Mouse (Mus musculus) liver, embryonic 16.5 days (tissue): ENCODE measurements around the gene Gm37240. TPM values are rescaled to one million over a fixed set of nuclear protein-coding genes. Genes with fewer than 3 reads are reported as not detected.

ENCODE experiments used
- ATAC-seq: fragments of 200-750 bp; cut with Nextera tagmentation; 2 replicates; pipeline ENCODE4 v1.8.0; 2017; ENCODE audit warnings: low read depth, mild to moderate bottlenecking, moderate number of reproducible peaks, moderate library complexity
- H3K27ac ChIP-seq: fragments of 300-500 bp; sonication (generic); 2 replicates; pipeline ENCODE4 v1.5.1; 2014; ENCODE audit warnings: mild to moderate bottlenecking, low read length
- H3K27me3 ChIP-seq: fragments of 300-500 bp; sonication (generic); 2 replicates; pipeline ENCODE4 v1.6.1; 2014; ENCODE audit warnings: low read depth, low read length, mixed read lengths; ENCODE audit not compliant: control insufficient read depth, insufficient read depth
- H3K36me3 ChIP-seq: fragments of 300-500 bp; sonication (generic); 2 replicates; pipeline ENCODE4 v1.6.1; 2014; ENCODE audit warnings: mild to moderate bottlenecking; ENCODE audit not compliant: control insufficient read depth, insufficient read depth
- H3K4me1 ChIP-seq: fragments of 300-500 bp; sonication (generic); 2 replicates; pipeline ENCODE4 v1.6.1; 2014; ENCODE audit warnings: low read depth, low read length, mixed read lengths; ENCODE audit not compliant: control insufficient read depth
- H3K4me2 ChIP-seq: fragments of 300-500 bp; sonication (generic); 2 replicates; pipeline ENCODE4 v1.6.1; 2014; ENCODE audit warnings: low read depth, low read length, mixed read lengths
- H3K4me3 ChIP-seq: fragments of 300-500 bp; sonication (generic); 2 replicates; pipeline ENCODE4 v1.5.1; 2014; ENCODE audit warnings: low read depth, mild to moderate bottlenecking, low read length
- H3K9ac ChIP-seq: fragments of 300-500 bp; sonication (generic); 2 replicates; pipeline ENCODE4 v1.6.1; 2014; ENCODE audit warnings: low read depth, low read length
- H3K9me3 ChIP-seq: fragments of 300-500 bp; sonication (generic); replicated peaks from 2 replicates; pipeline ENCODE4 v1.6.1; 2016; ENCODE audit warnings: low read length; ENCODE audit not compliant: control insufficient read depth
- WGBS: fragments of 180-500 bp; shearing (Covaris S2); extraction: QIAGEN DNeasy Blood & Tissue Kit; methylation state at CpG from one replicate; pipeline ENCODE4 v1.1.7; 2014; ENCODE audit not compliant: insufficient replicate concordance; 5-methylcytosine and 5-hydroxymethylcytosine counted together
- polyA plus RNA-seq: library from polyadenylated mRNA; unstranded; fragments of >200 nt; fragmentation: Nextera tagmentation; extraction: Ambion mirVana; gene quantifications from 2 replicates; pipeline ENCODE4 v1.2.1, GENCODE M21; 2015

Gene Gm37240
- polyA plus RNA-seq, 1 experiment from 2014 or later, result 0.65 TPM

- 66% methylated on average over 4 of the region's 4 CpGs for WGBS
- no peak for ATAC-seq
- Histone ChIP-seq H3K4me2 (no peak overlapping the region), H3K4me3 (no peak overlapping the region), H3K27me3 (no peaks in the 10 kb centered on the region), H3K9ac (no peak overlapping the region), H3K36me3 (no peaks in the 10 kb centered on the region), H3K4me1 (no peaks in the 10 kb centered on the region), H3K9me3 (no peaks in the 10 kb centered on the region), H3K27ac (no peak overlapping the region)
Measured at GRCm38 (mm10) chr3:84988880-84989279, 898.4 kb downstream of the Gm37240 start.

GRCm38 (mm10) chr3:84985121-84985625 lies 902.1 kb downstream of the Gm37240 start:
- ATAC-seq, result no peak
- 68% methylated on average over 8 of the region's 8 CpGs for WGBS
- no peaks in the 10 kb centered on the region for H3K36me3 ChIP-seq

GRCm38 (mm10) chr3:84982688-84983087 lies 904.6 kb downstream of the Gm37240 start:
- H3K27ac ChIP-seq, result no peak overlapping the region

More at GRCm38 (mm10) chr3:84985121-84985625, 902.1 kb downstream of the Gm37240 start:
- Histone ChIP-seq H3K9me3 (no peaks in the 10 kb centered on the region), H3K4me1 (no peaks in the 10 kb centered on the region), H3K27me3 (no peaks in the 10 kb centered on the region), H3K9ac (no peak overlapping the region), H3K27ac (no peak overlapping the region), H3K4me3 (no peak overlapping the region), H3K4me2 (no peak overlapping the region)

GRCm38 (mm10) chr3:84980158-84980557 lies 907.2 kb downstream of the Gm37240 start:
- H3K27me3 ChIP-seq, result no peaks in the 10 kb centered on the region

More at GRCm38 (mm10) chr3:84982688-84983087, 904.6 kb downstream of the Gm37240 start:
- 0 out of 2 replicates have a peak, but pooled peaks cover 1% of the 10 kb centered on the region for H3K36me3 ChIP-seq
- no peak for ATAC-seq
- no peak overlapping the region for H3K4me2 ChIP-seq
- no peak overlapping the region for H3K9ac ChIP-seq
- no peak overlapping the region for H3K4me3 ChIP-seq
- H3K9me3 ChIP-seq, result no peaks in the 10 kb centered on the region
- H3K4me1 ChIP-seq, result no peaks in the 10 kb centered on the region
- no peaks in the 10 kb centered on the region for H3K27me3 ChIP-seq
- WGBS, result 62% methylated on average over 4 of the region's 4 CpGs

GRCm38 (mm10) chr3:84978676-84979075 lies 908.6 kb downstream of the Gm37240 start:
- Histone ChIP-seq H3K36me3 (peaks cover 3% of the 10 kb centered on the region; the same call in 1 of the 2 replicates), H3K4me1 (no peaks in the 10 kb centered on the region), H3K27me3 (no peaks in the 10 kb centered on the region), H3K9ac (no peak overlapping the region), H3K4me2 (no peak overlapping the region), H3K4me3 (no peak overlapping the region), H3K9me3 (no peaks in the 10 kb centered on the region), H3K27ac (no peak overlapping the region)
- no peak for ATAC-seq
- 87% methylated on average over 11 of the region's 11 CpGs for WGBS

More at GRCm38 (mm10) chr3:84980158-84980557, 907.2 kb downstream of the Gm37240 start:
- H3K9me3 ChIP-seq, result no peaks in the 10 kb centered on the region
- H3K4me3 ChIP-seq, result no peak overlapping the region
- no peak overlapping the region for H3K9ac ChIP-seq
- WGBS, result 76% methylated on average over 2 of the region's 2 CpGs
- H3K27ac ChIP-seq, result no peak overlapping the region
- no peak for ATAC-seq
- H3K4me1 ChIP-seq, result no peaks in the 10 kb centered on the region
- no peak overlapping the region for H3K4me2 ChIP-seq
- H3K36me3 ChIP-seq, result peaks cover 3% of the 10 kb centered on the region; the same call in 1 of the 2 replicates

GRCm38 (mm10) chr3:84974193-84974592 lies 913.1 kb downstream of the Gm37240 start:
- H3K4me3 ChIP-seq, result no peak overlapping the region
- no peaks in the 10 kb centered on the region for H3K9me3 ChIP-seq
- 88% methylated on average over 9 of the region's 9 CpGs for WGBS
- H3K36me3 ChIP-seq, result peaks cover 7% of the 10 kb centered on the region
- H3K27me3 ChIP-seq, result no peaks in the 10 kb centered on the region
- ATAC-seq, result no peak
- H3K27ac ChIP-seq, result no peak overlapping the region
- no peak overlapping the region for H3K9ac ChIP-seq
- H3K4me2 ChIP-seq, result no peak overlapping the region
- H3K4me1 ChIP-seq, result no peaks in the 10 kb centered on the region

- no peak overlapping the region for H3K27ac ChIP-seq
- no peak overlapping the region for H3K4me2 ChIP-seq
- H3K27me3 ChIP-seq, result no peaks in the 10 kb centered on the region
- ATAC-seq, result no peak
- WGBS, result 81% methylated on average over 2 of the region's 2 CpGs
- H3K9me3 ChIP-seq, result no peaks in the 10 kb centered on the region
- H3K9ac ChIP-seq, result no peak overlapping the region
- H3K4me1 ChIP-seq, result no peaks in the 10 kb centered on the region
- H3K36me3 ChIP-seq, result peaks cover 7% of the 10 kb centered on the region
- no peak overlapping the region for H3K4me3 ChIP-seq
Measured at GRCm38 (mm10) chr3:84972881-84973280, 914.4 kb downstream of the Gm37240 start.

- Histone ChIP-seq H3K27ac (no peak overlapping the region), H3K4me1 (no peaks in the 10 kb centered on the region), H3K9ac (no peak overlapping the region), H3K4me3 (no peak overlapping the region), H3K36me3 (peaks cover 4% of the 10 kb centered on the region), H3K27me3 (no peaks in the 10 kb centered on the region), H3K9me3 (no peaks in the 10 kb centered on the region), H3K4me2 (no peak overlapping the region)
- no peak for ATAC-seq
- WGBS, result 72% methylated on average over 5 of the region's 5 CpGs
Measured at GRCm38 (mm10) chr3:84971561-84971960, 915.8 kb downstream of the Gm37240 start.

GRCm38 (mm10) chr3:84967364-84967763 lies 920.0 kb downstream of the Gm37240 start:
- no peak overlapping the region for H3K27ac ChIP-seq

More at GRCm38 (mm10) chr3:84967364-84967763, 920.0 kb downstream of the Gm37240 start:
- WGBS, result 80% methylated on average over 4 of the region's 4 CpGs
- Histone ChIP-seq H3K9ac (no peak overlapping the region), H3K36me3 (peaks cover 4% of the 10 kb centered on the region; the same call in 1 of the 2 replicates), H3K4me3 (no peak overlapping the region), H3K4me1 (no peaks in the 10 kb centered on the region), H3K4me2 (no peak overlapping the region), H3K27me3 (no peaks in the 10 kb centered on the region), H3K9me3 (no peaks in the 10 kb centered on the region)
- no peak for ATAC-seq
